Mouse (Mus musculus) ES-E14 (cell line): Measurements from ENCODE around the gene Sash1.

ENCODE experiments used
- MAFK ChIP-seq: IDR thresholded peaks from 2 replicates; pipeline ENCODE4 v1.6.1; 2014; ENCODE audit warnings: mild to moderate bottlenecking, low read depth, low read length, inconsistent platforms; ENCODE audit not compliant: insufficient read depth
- ZC3H11A ChIP-seq: IDR thresholded peaks from 2 replicates; pipeline ENCODE4 v1.6.1; 2012; ENCODE audit warnings: low read depth, mild to moderate bottlenecking, inconsistent platforms, low read length, borderline replicate concordance

DNA sequence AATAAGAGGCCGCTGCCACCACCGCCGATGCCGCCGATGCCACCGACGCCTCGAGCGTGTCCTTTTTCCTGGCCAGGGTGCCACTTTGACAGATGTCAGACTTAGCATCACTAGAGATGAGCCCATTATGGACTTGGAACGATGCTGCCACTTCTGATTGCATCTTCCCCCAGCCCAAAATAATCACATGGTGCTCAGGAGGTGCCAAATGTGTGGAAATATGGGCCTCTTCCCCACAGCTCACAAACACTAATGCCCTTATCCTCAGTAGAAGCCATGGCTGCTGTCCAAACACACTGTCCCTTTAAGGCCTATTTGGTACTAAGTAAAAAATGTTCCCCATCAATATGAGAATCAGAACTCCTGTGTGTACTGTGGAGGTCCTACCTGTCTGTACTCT is 39.6 kb downstream of the Sash1 start:
- TF ChIP-seq ZC3H11A (no peak), MAFK (no peak)
